Mouse (Mus musculus) CD4-positive naive resting alpha-beta T cell, adult 57 days (primary cell): ENCODE measurements around the gene Ddx58. TPM values are rescaled to one million over a fixed set of nuclear protein-coding genes. Genes with fewer than 3 reads are reported as not detected.

ENCODE experiments used
- total RNA-seq: library from RNA; stranded (reverse); gene quantifications from one replicate; pipeline ENCODE4 v1.2.4, GENCODE M21; 2023

Ddx58 gene
- 80.5 TPM for total RNA-seq

DNA sequence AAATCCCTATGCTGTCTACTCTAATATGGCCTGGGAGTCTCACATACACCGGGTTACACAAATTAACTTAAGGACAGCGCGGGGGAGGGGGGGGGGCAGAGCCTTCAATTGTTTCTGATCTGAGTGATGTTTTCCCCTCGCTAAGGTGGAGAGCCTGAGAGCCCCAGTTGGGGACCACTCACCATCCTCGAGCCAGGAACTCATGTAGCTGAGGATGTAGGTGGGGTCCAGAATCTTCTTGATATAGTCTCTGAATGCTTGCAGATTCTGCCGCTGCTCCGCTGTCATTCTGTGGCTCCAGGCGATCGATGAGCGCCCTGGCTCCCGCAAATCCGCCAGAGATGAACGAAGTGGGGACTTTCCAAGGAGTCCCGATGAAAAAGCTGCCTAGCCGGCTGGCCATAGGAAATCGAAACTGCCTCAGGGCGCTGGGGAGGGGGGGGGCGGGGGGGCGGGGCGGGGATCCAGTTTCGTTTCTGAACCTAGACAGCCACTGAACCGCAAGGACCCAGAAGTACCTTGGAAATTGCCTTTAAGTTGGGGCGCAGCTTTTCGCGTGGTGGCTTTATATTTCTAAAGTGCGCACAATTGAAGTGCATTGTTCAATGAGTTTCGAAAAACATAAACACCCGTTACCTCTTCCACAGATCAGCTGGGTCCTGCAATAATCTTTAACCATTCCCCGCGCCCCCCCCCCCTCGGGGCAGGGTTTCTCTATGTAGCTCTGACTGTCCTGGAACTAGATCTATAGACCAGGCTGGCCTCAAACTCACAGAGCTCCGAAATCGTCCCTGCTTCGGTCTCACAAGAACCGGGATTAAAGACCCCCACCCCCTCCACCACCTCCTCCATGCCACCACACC, at the start of gene Ddx58:
Ddx58 (minus strand) TSS at position 420 of the 863 bp plus-strand sequence.

DNA sequence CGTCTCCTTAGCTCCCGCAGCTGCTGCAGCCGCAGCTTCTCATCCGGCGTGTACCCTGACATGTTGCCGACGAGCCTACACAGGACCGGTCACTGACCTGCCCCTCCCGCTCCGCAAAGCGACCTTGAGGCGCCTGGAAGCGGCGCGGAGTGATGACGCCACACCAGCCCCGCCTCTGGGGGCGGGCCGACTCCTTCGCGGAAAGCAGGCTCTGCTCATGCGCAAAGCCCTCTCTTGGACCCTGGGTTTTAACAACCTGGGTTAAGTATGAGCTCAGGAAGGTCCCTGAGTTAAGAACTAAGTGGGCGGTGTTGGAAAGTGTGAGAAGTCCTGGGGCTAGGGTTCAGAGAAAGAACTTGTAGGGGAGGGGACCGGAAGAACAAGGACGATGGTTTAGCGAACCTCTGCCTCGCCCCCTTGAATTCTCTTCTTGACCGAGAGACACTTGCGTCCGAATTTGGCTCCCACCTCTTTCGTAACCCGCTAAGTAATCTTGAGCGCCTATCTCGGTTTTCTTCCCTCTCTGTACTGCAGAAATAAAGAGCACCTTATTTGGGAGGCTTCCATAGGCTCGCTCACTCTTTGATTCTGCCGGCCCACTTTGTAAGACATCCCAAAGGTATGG, 39.8 kb upstream of the Ddx58 start, which contains the start of gene Ndufb6:
Ndufb6 (minus strand) TSS at position 146 of the 625 bp plus-strand sequence.

DNA sequence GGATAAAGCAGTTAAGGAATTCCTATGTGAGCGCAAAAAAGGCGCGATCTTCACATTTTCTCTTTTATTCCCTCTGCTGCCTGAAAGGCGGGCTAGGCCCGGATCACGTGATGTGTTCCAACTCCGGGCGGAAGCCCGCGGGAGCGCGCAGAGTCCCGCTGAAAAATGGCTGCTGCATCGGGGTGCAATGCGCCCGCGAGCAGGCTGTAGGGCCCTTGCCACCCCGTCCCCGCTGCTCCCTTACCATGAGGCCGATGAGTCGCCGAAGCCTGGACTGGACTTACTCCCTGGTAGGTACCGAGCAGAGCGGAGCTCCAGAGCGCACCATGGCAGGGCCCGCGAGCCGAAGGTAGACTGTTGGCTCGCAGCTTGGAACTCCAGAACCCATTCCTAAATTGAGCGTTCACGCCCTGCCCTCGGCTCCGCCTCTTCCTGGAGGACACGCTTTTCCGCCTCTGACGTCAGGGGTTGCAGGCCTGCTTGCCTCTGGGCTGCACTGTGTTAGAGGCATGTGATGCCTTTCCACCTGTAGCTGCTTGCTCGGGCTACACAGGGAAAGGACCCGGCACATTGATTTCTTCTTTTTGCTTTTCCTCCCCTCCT, 29.9 kb upstream of the Ddx58 start, which contains the start of the genes Smim27 and Topors:
Smim27 (plus strand) TSS at position 150 of the 603 bp plus-strand sequence.
Topors (minus strand) TSS at position 421 of the 603 bp plus-strand sequence.

Other genes with a start within 250 kb of the Ddx58 start
- 16.5 TPM for gene Aco1, start 96.7 kb downstream of the Ddx58 start, total RNA-seq
- 51.8 TPM for gene Smim27, start 29.8 kb upstream of the Ddx58 start, total RNA-seq
- gene Topors, start 30.0 kb upstream of the Ddx58 start, total RNA-seq = 37.2 TPM
- 30.2 TPM for gene Ndufb6, start 39.6 kb upstream of the Ddx58 start, total RNA-seq
- not detected for gene Tmem215, start 232.4 kb upstream of the Ddx58 start, total RNA-seq